Mouse (Mus musculus) CH12.LX (cell line): ENCODE measurements at regions not wholly inside any gene's neighbourhood (a gene's known extent, or its start where the extent isn't known, plus 50 kb on each side); places are given as distances from the start of the nearest gene placed in this dataset.

Experiments used
- DNase-seq: peaks from one replicate; pipeline ENCODE4 v3.0.0-alpha.2; 2013; ENCODE audit errors: extremely low read depth
- H3K27ac ChIP-seq: 2 replicates; pipeline ENCODE4 v1.5.1; 2012; ENCODE audit warnings: low read depth, mild to moderate bottlenecking, control low read depth, moderate library complexity; ENCODE audit not compliant: insufficient read depth
- H3K27me3 ChIP-seq: replicated peaks from 2 replicates; pipeline ENCODE3; 2012; ENCODE audit warnings: inconsistent platforms
- H3K36me3 ChIP-seq, 2 experiments: replicated peaks in 1 of 2; 2 replicates each; pipeline versions ENCODE3 to v1.6.1; 2012; ENCODE audit warnings: inconsistent platforms in 1 of 2, low read length in 1 of 2, mild to moderate bottlenecking in 1 of 2, mixed read lengths in 1 of 2, moderate library complexity in 1 of 2; ENCODE audit not compliant: control insufficient read depth in 1 of 2, insufficient read depth in 1 of 2
- H3K4me1 ChIP-seq, 2 experiments: 2 replicates each; pipeline ENCODE4 v1.6.1; 2012; ENCODE audit warnings: inconsistent platforms in 1 of 2, moderate library complexity in 1 of 2; ENCODE audit not compliant: insufficient read depth in 2 of 2, control insufficient read depth in 1 of 2
- H3K4me2 ChIP-seq: 2 replicates; pipeline ENCODE4 v1.6.1; 2012; ENCODE audit warnings: low read depth, mild to moderate bottlenecking, control low read depth; ENCODE audit not compliant: poor library complexity, insufficient read depth, severe bottlenecking
- H3K4me3 ChIP-seq, 3 experiments: fragments of 150-350 bp in 1 of 3; sonication (generic) in 1 of 3; replicated peaks in 1 of 3; 2 replicates each; pipeline versions ENCODE3 to v1.5.1; 2011 to 2012; ENCODE audit warnings: low read depth in 2 of 3, low read length in 2 of 3, mild to moderate bottlenecking in 2 of 3, moderate library complexity in 2 of 3, control low read depth in 1 of 3, improper control_type of control experiment in 1 of 3, inconsistent platforms in 1 of 3, mixed read lengths in 1 of 3; ENCODE audit not compliant: poor library complexity in 1 of 3
- H3K79me2 ChIP-seq: replicated peaks from 2 replicates; pipeline ENCODE4 v1.6.1; 2012; ENCODE audit warnings: mild to moderate bottlenecking, moderate library complexity; ENCODE audit not compliant: control insufficient read depth, poor library complexity, insufficient read depth, severe bottlenecking; ENCODE audit errors: extremely low read depth
- H3K9ac ChIP-seq: 2 replicates; pipeline ENCODE4 v1.6.1; 2012; ENCODE audit warnings: low read depth, mild to moderate bottlenecking, control low read depth, moderate library complexity; ENCODE audit not compliant: insufficient read depth
- H3K9me3 ChIP-seq: replicated peaks from 2 replicates; pipeline ENCODE3; 2012; ENCODE audit warnings: low read length, inconsistent platforms, mixed read lengths
- BHLHE40 ChIP-seq: IDR thresholded peaks from 2 replicates; pipeline ENCODE4 v1.6.1; 2011; ENCODE audit warnings: mild to moderate bottlenecking, low read depth, low read length, improper control_type of control experiment
- CHD1 ChIP-seq: IDR thresholded peaks from 2 replicates; pipeline ENCODE4 v1.6.1; 2012; ENCODE audit warnings: low read depth, low read length, improper control_type of control experiment, inconsistent platforms
- CTCF ChIP-seq, 2 experiments: IDR thresholded peaks in 1 of 2; conservative IDR thresholded peaks in 1 of 2; 2 replicates each; pipeline ENCODE4 v1.5.1; 2011 to 2012; ENCODE audit warnings: low read depth in 2 of 2, low read length in 2 of 2, improper control_type of control experiment in 1 of 2, inconsistent platforms in 1 of 2, mild to moderate bottlenecking in 1 of 2, moderate library complexity in 1 of 2
- ETS1 ChIP-seq: conservative IDR thresholded peaks from 2 replicates; pipeline ENCODE4 v1.6.1; 2012; ENCODE audit warnings: low read depth, mild to moderate bottlenecking, inconsistent platforms, low read length, improper control_type of control experiment, moderate library complexity
- GABPA ChIP-seq: IDR thresholded peaks from 2 replicates; pipeline ENCODE4 v1.6.1; 2012; ENCODE audit warnings: low read depth, low read length, improper control_type of control experiment, inconsistent platforms; ENCODE audit not compliant: insufficient replicate concordance
- IRF4 ChIP-seq: IDR thresholded peaks from 2 replicates; pipeline ENCODE4 v1.6.1; 2014; ENCODE audit warnings: low read depth, mild to moderate bottlenecking, inconsistent platforms, low read length, improper control_type of control experiment
- MAFK ChIP-seq: IDR thresholded peaks from 2 replicates; pipeline ENCODE4 v1.6.1; 2011; ENCODE audit warnings: low read length, improper control_type of control experiment; ENCODE audit not compliant: insufficient replicate concordance
- MAX ChIP-seq: IDR thresholded peaks from 2 replicates; pipeline ENCODE4 v1.6.1; 2011; ENCODE audit warnings: low read length, improper control_type of control experiment
- MAZ ChIP-seq: IDR thresholded peaks from 2 replicates; pipeline ENCODE4 v1.6.1; 2012; ENCODE audit warnings: low read depth, mild to moderate bottlenecking, inconsistent platforms, low read length, improper control_type of control experiment, moderate library complexity
- MEF2A ChIP-seq: IDR thresholded peaks from 2 replicates; pipeline ENCODE4 v1.6.1; 2014; ENCODE audit warnings: low read depth, mild to moderate bottlenecking, inconsistent platforms, low read length, improper control_type of control experiment, borderline replicate concordance
- MYC ChIP-seq: IDR thresholded peaks from 2 replicates; pipeline ENCODE4 v1.6.1; 2011; ENCODE audit warnings: low read depth, mild to moderate bottlenecking, improper control_type of control experiment, low read length
- NRF1 ChIP-seq: IDR thresholded peaks from 2 replicates; pipeline ENCODE4 v1.6.1; 2014; ENCODE audit warnings: low read depth, mild to moderate bottlenecking, inconsistent platforms, low read length, improper control_type of control experiment, moderate library complexity
- PAX5 ChIP-seq: IDR thresholded peaks from 2 replicates; pipeline ENCODE4 v1.6.1; 2012; ENCODE audit warnings: low read length, inconsistent platforms, mixed read lengths
- POLR2A ChIP-seq: IDR thresholded peaks from 2 replicates; pipeline ENCODE4 v1.6.1; 2011; ENCODE audit warnings: low read depth, mild to moderate bottlenecking, improper control_type of control experiment, low read length
- RAD21 ChIP-seq: IDR thresholded peaks from 2 replicates; pipeline ENCODE4 v1.6.1; 2011; ENCODE audit warnings: low read depth, mild to moderate bottlenecking, low read length, improper control_type of control experiment, moderate library complexity
- RCOR1 ChIP-seq: conservative IDR thresholded peaks from 2 replicates; pipeline ENCODE4 v1.6.1; 2012; ENCODE audit warnings: low read depth, mild to moderate bottlenecking, inconsistent platforms, low read length, improper control_type of control experiment
- USF1 ChIP-seq: IDR thresholded peaks from 2 replicates; pipeline ENCODE4 v1.6.1; 2014; ENCODE audit warnings: low read depth, mild to moderate bottlenecking, inconsistent platforms, low read length, improper control_type of control experiment
- USF2 ChIP-seq: conservative IDR thresholded peaks from 2 replicates; pipeline ENCODE4 v1.6.1; 2011; ENCODE audit warnings: low read depth, low read length, improper control_type of control experiment
- ZMIZ1 ChIP-seq: IDR thresholded peaks from 2 replicates; pipeline ENCODE4 v1.6.1; 2012; ENCODE audit warnings: low read depth, mild to moderate bottlenecking, inconsistent platforms, low read length, improper control_type of control experiment
- dilution Hi-C: fragments of 300-500 bp; cut with MboI; formaldehyde crosslinking; loops from 2 replicates; pipeline ENCODE4 v1.14.3; 2020; ENCODE audit warnings: low sequenced_read_pairs; ENCODE audit not compliant: extremely low pct_unique_long_range_greater_than_20kb, extremely low pct_ligation_motif_present
- in situ Hi-C: fragments of 300-500 bp; cut with MboI; formaldehyde crosslinking; loops from 3 replicates; pipeline ENCODE4 v1.14.3; 2019; ENCODE audit warnings: low sequenced_read_pairs, low pct_ligation_motif_present, low pct_unique_long_range_greater_than_20kb, mixed read lengths

DNA sequence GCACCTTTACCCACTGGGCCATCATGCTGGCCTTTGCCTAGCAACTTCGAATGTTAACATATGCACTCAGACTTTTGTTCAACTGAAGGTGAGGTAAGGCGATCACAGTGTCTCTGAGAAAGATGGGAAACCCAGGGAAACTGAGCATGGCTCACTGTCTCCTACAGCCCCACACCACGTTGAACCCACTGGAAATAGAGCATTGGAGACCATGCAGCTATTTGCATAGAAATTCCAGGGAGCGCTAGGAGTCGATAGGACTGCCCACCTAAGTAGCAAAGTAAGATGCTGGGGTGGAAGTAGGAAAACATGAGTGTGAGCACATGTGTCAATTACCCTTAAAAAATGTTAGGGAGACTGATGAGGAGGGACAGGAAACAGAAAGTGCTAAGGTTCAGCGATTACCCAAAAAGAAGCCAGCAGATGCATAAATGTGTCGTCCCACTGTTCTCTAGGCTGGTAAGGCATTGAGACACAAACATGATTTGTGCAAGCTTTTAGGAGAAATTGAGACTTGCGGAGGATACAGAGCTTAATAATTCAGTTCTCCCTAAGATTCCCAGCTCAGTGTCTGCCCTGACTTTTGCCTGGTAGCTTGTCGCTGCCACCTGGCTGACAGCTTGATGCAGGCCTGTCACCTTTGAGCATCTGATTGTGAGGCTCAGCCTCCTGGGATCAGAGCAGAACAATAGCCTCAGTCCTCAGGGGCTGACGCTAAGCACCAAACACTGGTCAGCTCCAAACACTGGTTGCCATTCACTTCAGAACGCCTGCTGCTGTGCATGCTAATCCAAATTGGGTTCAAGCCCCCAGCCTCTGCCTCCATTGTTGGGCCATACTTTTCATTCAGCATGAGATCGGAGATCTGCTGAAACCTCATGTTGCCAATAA is 183.7 kb upstream of the Rgma start:
- H3K4me3 ChIP-seq = no peak overlapping the region
- no peaks in the 10 kb centered on the region for H3K9me3 ChIP-seq
- 0 out of 4 replicates have a peak, but pooled peaks cover 0 to 3% of the 10 kb centered on the region in 2 experiments for H3K4me1 ChIP-seq
- H3K4me2 ChIP-seq = no peak overlapping the region
- TF ChIP-seq BHLHE40 (no peak), MYC (no peak), POLR2A (no peak), USF2 (no peak), PAX5 (no peak), USF1 (no peak), ZMIZ1 (no peak), MAFK (no peak), RCOR1 (no peak), MAX (no peak), GABPA (no peak), MEF2A (no peak), CTCF (conservative IDR thresholded peaks at IDR 0.05 in 1 of 2, IDR thresholded peaks at IDR 0.05 in 1 of 2; ENCODE audit: low read depth in 2 of 2, low read length in 2 of 2) (no peak), CHD1 (no peak), NRF1 (no peak), ETS1 (no peak), IRF4 (no peak), MAZ (no peak)
- H3K36me3 ChIP-seq = no peaks in the 10 kb centered on the region
- H3K79me2 ChIP-seq = no peaks in the 10 kb centered on the region
- in situ Hi-C loops (no loop called here), dilution Hi-C loops (no loop called here)
- H3K9ac ChIP-seq = no peak overlapping the region
- H3K27me3 ChIP-seq = no peaks in the 10 kb centered on the region
- H3K27ac ChIP-seq = no peak overlapping the region
- DNase-seq = no peak

DNA sequence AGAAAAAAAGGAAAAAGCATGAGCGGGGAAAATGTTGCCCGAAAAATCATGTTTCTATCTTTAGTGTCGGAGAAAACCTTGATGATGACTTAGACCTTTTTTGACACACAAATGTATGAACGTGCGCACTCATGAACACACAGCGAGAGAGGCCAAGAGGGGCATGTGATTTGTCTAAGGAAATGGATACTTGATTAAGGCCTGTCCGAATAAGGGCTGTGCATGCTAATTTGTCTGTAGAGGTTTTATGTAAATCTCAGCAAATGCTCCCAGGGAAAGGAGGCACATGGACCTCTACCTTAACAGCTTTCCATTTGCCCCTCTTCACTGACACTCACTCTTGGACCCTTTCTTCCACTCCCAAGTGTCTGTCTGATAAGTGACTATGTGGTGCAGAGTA is 182.5 kb upstream of the Rgma start:
- no peaks in the 10 kb centered on the region for H3K79me2 ChIP-seq
- no peaks in the 10 kb centered on the region for H3K36me3 ChIP-seq
- H3K9ac ChIP-seq = no peak overlapping the region
- no peaks in the 10 kb centered on the region for H3K27me3 ChIP-seq
- dilution Hi-C loops = no loop called here
- H3K4me1 ChIP-seq = 0 out of 4 replicates have a peak, but pooled peaks cover 0 to 4% of the 10 kb centered on the region in 2 experiments
- in situ Hi-C loops = no loop called here
- H3K27ac ChIP-seq = no peak overlapping the region
- no peak overlapping the region for H3K4me2 ChIP-seq
- H3K4me3 ChIP-seq = no peak overlapping the region
- no peak for DNase-seq
- H3K9me3 ChIP-seq = no peaks in the 10 kb centered on the region
- no peak for TF ChIP-seq USF2
- no peak for TF ChIP-seq RAD21
